Mouse (Mus musculus): ENCODE measurements around the gene Slc38a8. TPM values are rescaled to one million over a fixed set of nuclear protein-coding genes. Genes with fewer than 3 reads are reported as not detected.

Slc38a8 gene
- polyA plus RNA-seq, 1 experiment from 2014 or later = not detected

DNA sequence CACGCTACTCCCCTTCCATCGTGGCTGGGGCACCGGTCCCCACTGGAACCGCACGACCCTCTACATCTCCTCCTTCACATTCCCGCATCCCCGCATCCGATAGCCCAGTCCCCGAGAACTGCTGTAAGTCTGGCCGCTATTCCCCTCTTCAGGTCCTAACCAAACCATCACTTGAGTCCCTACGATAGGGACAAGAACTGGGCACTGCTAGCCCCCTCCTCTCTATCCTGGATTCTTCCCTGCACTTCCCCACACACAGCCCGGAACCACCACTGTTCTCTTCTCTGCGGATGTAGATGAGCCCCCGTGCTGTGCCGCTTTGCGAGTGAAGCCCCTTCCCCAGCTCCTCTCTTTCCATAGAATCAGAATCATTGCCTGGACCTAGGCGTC lies 53.7 kb downstream of the Slc38a8 start:
- peak overlapping the region; percentile 59 for H3K4me3 ChIP-seq (ENCODE audit: low read depth, low read length)
- H3K27me3 ChIP-seq (ENCODE audit: control insufficient read depth, insufficient read depth, low read length) = peaks cover 17% of the 10 kb centered on the region
- H3K4me2 ChIP-seq (ENCODE audit: low read depth) = peak overlapping the region; percentile 85
- H3K27ac ChIP-seq (ENCODE audit: low read depth, low read length) = no peak overlapping the region
- H3K4me1 ChIP-seq (ENCODE audit: control insufficient read depth, insufficient read depth, low read length) = no peaks in the 10 kb centered on the region
- DNase-seq (ENCODE audit: low spot score) = no peak
- H3K36me3 ChIP-seq (ENCODE audit: control insufficient read depth, insufficient read depth, low read length) = no peaks in the 10 kb centered on the region
- no peaks in the 10 kb centered on the region for H3K9me3 ChIP-seq (ENCODE audit: control insufficient read depth, low read length)
- H3K9ac ChIP-seq (ENCODE audit: low read length) = peak overlapping the region; percentile 63
- no peak for ATAC-seq (ENCODE audit: insufficient read depth, low FRiP score, low TSS enrichment)
- WGBS = under 1% methylated on average over 17 of the region's 17 CpGs

DNA sequence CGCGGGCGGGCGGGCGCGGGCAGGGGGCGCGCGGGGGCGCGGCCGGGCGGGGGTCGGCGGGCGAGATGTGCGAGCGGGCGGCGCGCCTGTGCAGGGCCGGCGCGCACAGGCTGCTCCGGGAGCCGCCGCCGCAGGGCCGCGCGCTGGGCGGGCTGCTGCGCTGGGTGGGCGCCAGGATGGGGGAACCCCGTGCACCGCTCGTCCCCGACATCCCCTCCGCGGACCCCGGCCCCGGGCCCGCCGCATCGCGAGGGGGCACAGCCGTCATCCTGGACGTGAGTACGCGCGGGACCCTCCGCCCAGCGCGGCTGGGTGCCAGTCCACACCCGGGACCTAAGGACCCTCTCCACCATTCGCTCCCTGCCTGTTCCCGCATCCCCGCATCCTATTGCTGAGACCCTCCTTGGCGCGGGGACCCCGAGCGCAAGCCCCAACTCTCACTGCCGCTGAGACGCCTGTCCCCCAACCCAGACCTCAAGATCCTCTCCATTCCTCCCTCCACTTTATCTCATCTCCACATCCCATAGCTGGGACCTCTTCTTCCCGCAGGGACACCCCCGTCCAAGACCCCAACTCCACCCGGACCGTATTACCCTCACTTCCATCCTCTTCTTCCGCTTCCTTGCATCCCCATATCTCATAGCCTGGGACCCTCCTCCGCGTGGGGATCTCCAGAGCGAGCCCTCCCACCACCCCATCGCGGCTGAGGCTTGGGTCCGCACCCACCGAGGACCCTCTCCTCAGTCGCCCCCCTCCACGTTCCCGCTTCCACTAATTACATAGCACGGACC lies 54.3 kb downstream of the Slc38a8 start:
- ATAC-seq (ENCODE audit: insufficient read depth, low FRiP score, low TSS enrichment) (peak; percentile 70; the same call in 1 of the 2 replicates), DNase-seq (ENCODE audit: low spot score) (peak; percentile 52)
- peak overlapping the region; percentile 59 for H3K4me3 ChIP-seq (ENCODE audit: low read depth, low read length)
- WGBS = under 1% methylated on average over 41 of the region's 80 CpGs
- no peaks in the 10 kb centered on the region for H3K36me3 ChIP-seq (ENCODE audit: control insufficient read depth, insufficient read depth, low read length)
- H3K27me3 ChIP-seq (ENCODE audit: control insufficient read depth, insufficient read depth, low read length) = peaks cover 17% of the 10 kb centered on the region
- H3K4me2 ChIP-seq (ENCODE audit: low read depth) = peak overlapping the region; percentile 85
- H3K4me1 ChIP-seq (ENCODE audit: control insufficient read depth, insufficient read depth, low read length) = no peaks in the 10 kb centered on the region
- H3K9ac ChIP-seq (ENCODE audit: low read length) = peak overlapping the region; percentile 63
- no peak overlapping the region for H3K27ac ChIP-seq (ENCODE audit: low read depth, low read length)
- no peaks in the 10 kb centered on the region for H3K9me3 ChIP-seq (ENCODE audit: control insufficient read depth, low read length)

DNA sequence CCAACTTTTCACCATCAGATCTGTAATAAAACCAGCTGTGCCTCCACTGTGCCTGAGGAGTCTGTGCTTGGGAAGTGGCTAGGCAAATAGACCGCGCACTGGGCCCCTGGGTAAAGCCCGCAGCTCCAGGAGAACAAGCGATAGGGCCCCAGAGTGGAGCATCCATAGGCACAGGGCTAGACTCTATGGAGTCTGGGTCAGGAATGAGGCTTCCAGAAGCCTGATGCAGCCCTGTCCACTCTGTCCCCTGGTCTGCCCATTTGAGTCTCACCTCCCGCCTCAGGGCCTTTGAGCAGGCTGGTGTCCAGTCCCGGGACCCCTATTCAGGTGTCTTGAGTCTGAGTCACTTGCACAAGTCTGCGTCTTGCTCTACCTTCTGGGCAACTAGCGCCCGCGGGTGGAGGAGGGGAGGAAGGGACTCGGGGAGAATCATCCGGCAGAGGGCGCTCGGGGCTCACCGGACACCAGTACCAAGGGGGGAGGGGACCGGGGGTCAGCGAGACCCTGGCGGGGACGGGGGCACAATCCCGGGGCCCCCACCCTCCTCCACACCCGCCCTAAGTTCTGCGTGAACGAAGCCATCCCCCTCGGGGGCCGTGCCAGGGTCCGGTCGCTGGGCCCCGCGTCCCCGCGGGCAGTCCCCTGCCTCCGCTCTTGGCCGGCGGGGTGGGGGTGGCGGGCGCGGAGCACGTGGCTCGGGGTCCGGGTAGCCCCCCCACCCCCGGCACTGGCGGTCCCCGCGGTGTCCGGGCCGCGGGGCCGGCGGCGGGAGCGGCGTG lies 55.1 kb downstream of the Slc38a8 start, which contains the start of gene Necab2:
Gene Necab2, plus strand, starts transcription at position 509 of the 779 bp plus-strand sequence.
- DNase-seq (ENCODE audit: low spot score) (peak; percentile 91), ATAC-seq (ENCODE audit: insufficient read depth, low FRiP score, low TSS enrichment) (peak; percentile 56; the same call in 1 of the 2 replicates)
- Histone ChIP-seq H3K9me3 (ENCODE audit: control insufficient read depth, low read length) (no peaks in the 10 kb centered on the region), H3K36me3 (ENCODE audit: control insufficient read depth, insufficient read depth, low read length) (no peaks in the 10 kb centered on the region), H3K9ac (ENCODE audit: low read length) (peak within 1 kb of the TSS; percentile 63), H3K27me3 (ENCODE audit: control insufficient read depth, insufficient read depth, low read length) (peaks cover 17% of the 10 kb centered on the region), H3K4me3 (ENCODE audit: low read depth, low read length) (peak within 1 kb of the TSS; percentile 59), H3K4me2 (ENCODE audit: low read depth) (peak within 1 kb of the TSS; percentile 85), H3K4me1 (ENCODE audit: control insufficient read depth, insufficient read depth, low read length) (no peaks in the 10 kb centered on the region), H3K27ac (ENCODE audit: low read depth, low read length) (no peak within 1 kb of the TSS)
- WGBS = 4% methylated on average over 27 of the region's 52 CpGs

DNA sequence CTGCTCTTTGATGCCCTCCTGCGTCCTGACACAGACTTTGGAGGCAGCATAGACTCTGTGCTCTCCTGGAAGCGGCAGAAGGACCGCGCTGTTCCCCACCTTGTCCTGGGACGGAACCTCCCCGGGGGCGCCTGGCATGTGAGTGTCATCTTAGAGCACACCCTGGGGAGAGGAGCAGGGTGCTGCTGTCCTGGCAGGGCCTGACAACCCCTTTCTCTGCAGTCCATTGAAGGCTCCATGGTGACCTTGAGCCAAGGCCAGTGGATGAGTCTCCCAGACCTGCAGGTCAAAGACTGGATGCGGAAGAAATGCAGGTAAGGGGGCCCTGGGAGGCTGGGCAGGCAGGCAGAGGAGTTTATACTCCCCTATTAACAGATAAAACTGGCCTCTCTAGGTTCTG lies 58.5 kb downstream of the Slc38a8 start:
- H3K9me3 ChIP-seq (ENCODE audit: control insufficient read depth, low read length) = no peaks in the 10 kb centered on the region
- WGBS = 91% methylated on average over 8 of the region's 8 CpGs
- peaks cover 7% of the 10 kb centered on the region for H3K27me3 ChIP-seq (ENCODE audit: control insufficient read depth, insufficient read depth, low read length)
- no peaks in the 10 kb centered on the region for H3K36me3 ChIP-seq (ENCODE audit: control insufficient read depth, insufficient read depth, low read length)
- DNase-seq (ENCODE audit: low spot score) (no peak), ATAC-seq (ENCODE audit: insufficient read depth, low FRiP score, low TSS enrichment) (no peak)
- no peak overlapping the region for H3K4me2 ChIP-seq (ENCODE audit: low read depth)
- no peak overlapping the region for H3K4me3 ChIP-seq (ENCODE audit: low read depth, low read length)
- 0 out of 2 replicates have a peak, but pooled peaks cover 2% of the 10 kb centered on the region for H3K4me1 ChIP-seq (ENCODE audit: control insufficient read depth, insufficient read depth, low read length)
- no peak overlapping the region for H3K27ac ChIP-seq (ENCODE audit: low read depth, low read length)
- no peak overlapping the region for H3K9ac ChIP-seq (ENCODE audit: low read length)

DNA sequence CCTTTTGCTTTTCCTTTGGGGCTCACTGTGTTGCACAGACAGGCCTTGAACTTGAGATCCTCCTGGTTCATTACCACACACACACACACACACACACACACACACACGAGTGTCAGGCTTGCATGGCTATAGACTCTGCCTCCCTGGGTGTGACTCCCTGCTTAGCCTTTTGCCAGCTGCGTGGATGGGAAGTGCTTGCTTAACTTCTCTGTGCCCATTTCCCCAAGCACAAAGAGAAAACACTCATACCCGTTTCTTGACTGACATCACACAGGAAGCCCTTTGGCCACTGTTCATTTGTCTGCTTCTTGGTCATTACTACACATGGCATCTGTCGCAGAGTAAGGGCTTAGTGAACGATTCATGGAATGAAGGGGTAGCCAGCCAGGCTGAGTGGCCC lies 59.5 kb downstream of the Slc38a8 start:
- 80% methylated on average over 5 of the region's 5 CpGs for WGBS
- DNase-seq (ENCODE audit: low spot score) (no peak), ATAC-seq (ENCODE audit: insufficient read depth, low FRiP score, low TSS enrichment) (no peak)
- no peaks in the 10 kb centered on the region for H3K36me3 ChIP-seq (ENCODE audit: control insufficient read depth, insufficient read depth, low read length)
- H3K27ac ChIP-seq (ENCODE audit: low read depth, low read length) = no peak overlapping the region
- 0 out of 2 replicates have a peak, but pooled peaks cover 2% of the 10 kb centered on the region for H3K4me1 ChIP-seq (ENCODE audit: control insufficient read depth, insufficient read depth, low read length)
- H3K9ac ChIP-seq (ENCODE audit: low read length) = no peak overlapping the region
- no peaks in the 10 kb centered on the region; the same call in 1 of the 2 replicates for H3K27me3 ChIP-seq (ENCODE audit: control insufficient read depth, insufficient read depth, low read length)
- H3K9me3 ChIP-seq (ENCODE audit: control insufficient read depth, low read length) = no peaks in the 10 kb centered on the region
- no peak overlapping the region for H3K4me2 ChIP-seq (ENCODE audit: low read depth)
- H3K4me3 ChIP-seq (ENCODE audit: low read depth, low read length) = no peak overlapping the region

- Histone ChIP-seq H3K4me2 (ENCODE audit: low read depth) (no peak overlapping the region), H3K27ac (ENCODE audit: low read depth, low read length) (no peak overlapping the region), H3K27me3 (ENCODE audit: control insufficient read depth, insufficient read depth, low read length) (no peaks in the 10 kb centered on the region), H3K4me1 (ENCODE audit: control insufficient read depth, insufficient read depth, low read length) (0 out of 2 replicates have a peak, but pooled peaks cover 2% of the 10 kb centered on the region), H3K9ac (ENCODE audit: low read length) (no peak overlapping the region), H3K4me3 (ENCODE audit: low read depth, low read length) (no peak overlapping the region), H3K36me3 (ENCODE audit: control insufficient read depth, insufficient read depth, low read length) (no peaks in the 10 kb centered on the region), H3K9me3 (ENCODE audit: control insufficient read depth, low read length) (no peaks in the 10 kb centered on the region)
- ATAC-seq (ENCODE audit: insufficient read depth, low FRiP score, low TSS enrichment) (no peak), DNase-seq (ENCODE audit: low spot score) (no peak)
- 64% methylated on average over 1 of the region's 1 CpGs for WGBS
These were observed 60.6 kb downstream of the Slc38a8 start for GRCm38 (mm10) chr8:119440952-119441270.

DNA sequence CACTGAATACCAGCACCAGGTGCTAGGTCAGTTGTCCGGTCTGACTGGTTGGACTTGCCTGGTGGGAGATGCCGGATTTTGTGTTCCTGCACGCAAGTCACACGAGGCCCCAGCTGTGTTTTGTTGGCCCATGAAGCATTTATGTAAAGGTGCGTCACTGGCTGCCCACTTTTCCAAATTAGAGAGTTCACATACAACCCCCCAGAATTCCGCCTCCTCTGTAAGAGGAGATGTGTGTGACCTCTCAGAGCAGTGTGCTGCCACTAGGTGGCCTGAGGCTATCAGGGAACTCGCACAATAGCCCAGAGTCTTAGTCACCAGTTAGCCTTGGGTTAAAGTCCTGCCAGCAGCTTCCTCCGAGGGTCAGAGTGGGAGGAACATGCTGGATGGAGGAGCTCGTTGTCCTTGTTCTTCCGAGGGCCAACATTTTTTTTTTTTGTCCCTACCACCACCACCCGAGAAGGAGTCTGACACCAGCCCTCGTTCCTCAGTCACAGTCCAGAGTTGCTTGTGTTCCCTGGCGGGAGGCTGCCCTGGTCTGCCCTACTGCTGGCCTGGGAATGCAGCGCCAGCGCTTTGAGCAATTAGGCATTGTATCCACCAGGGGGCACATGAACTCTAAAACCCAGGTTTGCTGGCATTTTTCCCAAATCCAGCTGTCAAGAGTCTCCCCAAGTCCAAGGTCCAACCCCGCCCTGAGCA lies 61.1 kb downstream of the Slc38a8 start:
- Histone ChIP-seq H3K4me2 (ENCODE audit: low read depth) (0 out of 2 replicates have a peak overlapping the region, but pooled peaks have one; percentile 8), H3K4me1 (ENCODE audit: control insufficient read depth, insufficient read depth, low read length) (0 out of 2 replicates have a peak, but pooled peaks cover 2% of the 10 kb centered on the region), H3K36me3 (ENCODE audit: control insufficient read depth, insufficient read depth, low read length) (no peaks in the 10 kb centered on the region), H3K9me3 (ENCODE audit: control insufficient read depth, low read length) (no peaks in the 10 kb centered on the region), H3K27ac (ENCODE audit: low read depth, low read length) (no peak overlapping the region), H3K27me3 (ENCODE audit: control insufficient read depth, insufficient read depth, low read length) (no peaks in the 10 kb centered on the region), H3K4me3 (ENCODE audit: low read depth, low read length) (no peak overlapping the region), H3K9ac (ENCODE audit: low read length) (no peak overlapping the region)
- DNase-seq (ENCODE audit: low spot score) (peak; percentile 82), ATAC-seq (ENCODE audit: insufficient read depth, low FRiP score, low TSS enrichment) (peak; percentile 54; the same call in 1 of the 2 replicates)
- WGBS = 13% methylated on average over 16 of the region's 16 CpGs

GRCm38 (mm10) chr8:119439893-119440249 lies 61.6 kb downstream of the Slc38a8 start:
- Histone ChIP-seq H3K36me3 (ENCODE audit: control insufficient read depth, insufficient read depth, low read length) (no peaks in the 10 kb centered on the region), H3K4me3 (ENCODE audit: low read depth, low read length) (no peak overlapping the region), H3K27me3 (ENCODE audit: control insufficient read depth, insufficient read depth, low read length) (no peaks in the 10 kb centered on the region), H3K4me2 (ENCODE audit: low read depth) (no peak overlapping the region), H3K9me3 (ENCODE audit: control insufficient read depth, low read length) (no peaks in the 10 kb centered on the region), H3K27ac (ENCODE audit: low read depth, low read length) (no peak overlapping the region), H3K4me1 (ENCODE audit: control insufficient read depth, insufficient read depth, low read length) (0 out of 2 replicates have a peak, but pooled peaks cover 2% of the 10 kb centered on the region), H3K9ac (ENCODE audit: low read length) (no peak overlapping the region)
- DNase-seq (ENCODE audit: low spot score) (peak; percentile 51), ATAC-seq (ENCODE audit: insufficient read depth, low FRiP score, low TSS enrichment) (no peak)
- WGBS = 56% methylated on average over 7 of the region's 7 CpGs
